Mouse (Mus musculus) gastrocnemius, adult 18-20 months (tissue): ENCODE measurements at regions not wholly inside any gene's neighbourhood (a gene's known extent, or its start where the extent isn't known, plus 50 kb on each side); places are given as distances from the start of the nearest gene placed in this dataset.

Experiments used
- DNase-seq: peaks from one replicate; pipeline ENCODE4 v3.0.0; 2021; ENCODE audit warnings: low spot score

GRCm38 (mm10) chr13:101301361-101301760, 466.7 kb downstream of the Pik3r1 start:
- DNase-seq: no peak

GRCm38 (mm10) chr13:101289407-101289806, 456.2 kb upstream of the Slc30a5 start:
- DNase-seq: no peak

DNA sequence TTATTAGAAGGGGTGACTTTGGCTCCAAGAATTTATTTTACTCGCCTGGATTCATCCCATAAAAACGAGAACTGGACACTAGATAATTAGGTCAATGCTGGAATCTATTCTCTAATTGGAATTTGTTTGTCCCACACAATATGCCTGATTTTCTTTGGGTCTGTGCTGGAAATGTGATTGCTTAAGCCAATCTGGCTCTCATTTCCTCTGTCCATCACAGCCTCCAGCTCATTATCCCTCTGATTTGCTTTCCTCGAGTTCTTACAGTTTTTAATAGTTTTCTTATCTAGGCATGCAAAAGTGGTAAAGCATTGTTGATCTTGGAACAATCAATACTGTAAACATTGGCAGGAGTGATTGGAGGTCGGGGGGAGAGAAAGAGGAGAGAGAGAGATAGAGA, 453.9 kb upstream of the Slc30a5 start:
- DNase-seq: peak; percentile 3

- no peak for DNase-seq
These were observed 453.0 kb upstream of the Slc30a5 start for GRCm38 (mm10) chr13:101286029-101286917.

GRCm38 (mm10) chr13:101278127-101278526, 444.9 kb upstream of the Slc30a5 start:
- DNase-seq: peak; percentile 25

DNA sequence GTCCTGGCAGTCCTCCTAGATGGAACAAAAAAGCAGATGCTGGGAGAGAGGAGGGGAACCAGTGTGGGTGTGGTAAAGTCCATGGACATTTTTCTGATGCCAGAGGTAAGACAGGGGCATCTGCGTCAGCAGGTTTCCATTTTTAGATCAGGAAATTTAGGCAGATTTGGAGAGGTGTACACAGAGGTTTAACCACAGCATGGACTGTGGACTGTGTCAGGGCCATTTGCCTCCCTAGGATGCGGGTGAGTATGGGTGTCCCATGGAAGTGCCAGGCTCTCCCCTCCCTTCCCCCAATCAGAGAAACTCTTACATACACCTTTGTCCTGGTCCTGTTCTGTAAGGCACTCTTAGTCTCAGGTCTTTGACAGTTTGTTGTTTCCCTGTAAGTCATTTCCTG, 443.5 kb upstream of the Slc30a5 start:
- no peak for DNase-seq

GRCm38 (mm10) chr13:101274470-101275141, 441.4 kb upstream of the Slc30a5 start:
- DNase-seq: no peak

- no peak for DNase-seq
These were observed 440.1 kb upstream of the Slc30a5 start for GRCm38 (mm10) chr13:101273321-101273720.

- no peak for DNase-seq
These were observed 420.7 kb upstream of the Slc30a5 start for GRCm38 (mm10) chr13:101253698-101254468.

GRCm38 (mm10) chr13:101249369-101249768, 416.1 kb upstream of the Slc30a5 start:
- no peak for DNase-seq

DNA sequence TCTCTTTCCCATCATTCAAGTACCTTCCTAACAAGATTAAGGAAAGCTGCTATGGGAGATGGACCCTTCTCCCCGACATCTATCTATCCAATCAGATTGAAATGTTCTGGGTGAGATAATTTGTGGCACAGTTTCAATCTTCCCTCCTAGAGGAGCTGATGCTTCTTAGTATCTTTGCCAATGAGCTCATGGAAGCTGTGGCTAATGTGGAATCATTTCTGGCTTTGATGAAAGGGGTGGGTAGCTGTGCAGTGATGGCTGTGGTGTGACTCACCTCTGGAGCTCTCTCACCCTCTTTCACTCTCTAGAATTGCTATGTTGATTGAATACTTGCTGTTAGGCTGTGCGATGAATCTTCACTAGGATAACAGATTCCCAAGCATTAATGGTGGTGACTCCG, 411.1 kb upstream of the Slc30a5 start:
- peak; percentile 57 for DNase-seq

DNA sequence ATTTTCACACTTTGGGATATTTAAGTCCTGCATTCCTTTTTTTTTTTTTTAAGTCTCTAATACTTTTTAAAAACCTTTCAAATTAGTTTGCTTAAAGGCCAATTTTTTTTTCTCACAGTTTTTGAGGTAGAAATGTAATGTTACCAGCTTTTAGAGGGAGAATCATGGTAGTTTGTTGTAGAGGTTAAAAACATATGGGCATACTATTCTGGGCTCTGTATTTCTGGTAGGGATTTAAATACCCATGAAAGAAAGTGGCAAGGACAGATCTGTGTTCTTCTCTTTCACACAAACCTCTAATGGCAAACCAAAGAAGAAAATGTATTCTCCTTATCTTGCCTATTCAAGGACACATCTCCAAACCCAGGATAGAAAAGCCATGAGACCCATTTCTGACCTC, 405.6 kb upstream of the Slc30a5 start:
- DNase-seq: no peak

DNA sequence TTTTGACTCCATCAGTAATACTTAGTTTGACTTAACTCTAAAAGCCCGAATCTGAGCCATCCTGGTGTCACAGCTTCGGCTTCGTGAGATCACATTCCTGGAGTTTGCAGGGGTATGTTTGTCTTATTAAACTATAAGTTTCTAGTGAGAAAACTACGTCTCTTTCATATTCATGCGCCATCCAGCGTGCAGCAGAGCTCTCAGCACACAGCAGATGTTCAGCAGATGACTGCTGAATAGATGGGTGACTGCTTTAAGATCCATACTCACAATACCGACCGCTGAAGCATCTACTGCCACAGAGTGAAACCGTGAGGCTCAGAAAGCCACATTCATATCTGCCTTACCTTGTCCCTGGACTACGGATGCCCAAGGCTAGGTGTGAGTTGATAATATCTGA, 403.8 kb upstream of the Slc30a5 start:
- DNase-seq: no peak

GRCm38 (mm10) chr13:101235846-101236245, 402.6 kb upstream of the Slc30a5 start:
- DNase-seq: no peak

DNA sequence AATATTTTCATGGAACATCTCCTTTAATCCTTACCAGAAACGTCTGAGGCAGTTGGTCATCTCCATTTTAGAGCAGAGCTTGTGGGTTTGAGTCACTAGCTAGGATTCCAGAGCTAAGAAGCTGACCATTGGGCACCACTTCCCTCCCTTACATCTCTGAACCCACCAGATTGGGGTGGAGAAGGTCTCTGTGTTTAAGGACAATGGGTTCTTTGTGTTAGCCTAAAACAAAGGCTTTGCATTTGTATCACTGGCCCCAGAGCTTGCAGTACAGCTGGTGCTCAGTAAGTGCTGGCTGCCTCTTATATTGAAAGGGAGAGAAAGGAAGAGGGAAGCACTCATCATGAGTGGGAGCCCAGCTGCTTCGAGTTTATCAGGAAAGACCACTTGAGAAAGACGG, 401.9 kb upstream of the Slc30a5 start:
- no peak for DNase-seq

DNA sequence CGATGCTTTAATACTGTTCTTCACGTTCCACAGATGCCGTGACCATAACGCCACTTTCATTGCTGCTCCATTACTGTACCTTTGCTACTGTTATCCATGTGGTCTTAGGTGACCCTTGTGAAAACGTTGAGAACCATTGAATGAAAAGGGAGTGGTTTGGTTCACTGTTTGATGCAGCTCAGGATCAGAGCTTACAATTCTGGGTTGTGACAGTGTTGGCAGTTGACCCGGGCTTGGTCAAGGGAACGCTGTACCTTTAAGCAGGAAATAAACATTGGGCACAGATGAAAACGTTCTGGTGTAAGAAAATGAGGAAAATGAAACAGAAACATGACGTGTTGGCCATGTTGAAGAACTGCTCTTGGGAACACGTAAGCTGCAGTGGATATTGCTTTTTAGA, 401.3 kb upstream of the Slc30a5 start:
- no peak for DNase-seq

GRCm38 (mm10) chr13:101233843-101234281, 400.6 kb upstream of the Slc30a5 start:
- no peak for DNase-seq

- peak; percentile 78 for DNase-seq
These were observed 400.1 kb upstream of the Slc30a5 start for GRCm38 (mm10) chr13:101233181-101233842.

DNA sequence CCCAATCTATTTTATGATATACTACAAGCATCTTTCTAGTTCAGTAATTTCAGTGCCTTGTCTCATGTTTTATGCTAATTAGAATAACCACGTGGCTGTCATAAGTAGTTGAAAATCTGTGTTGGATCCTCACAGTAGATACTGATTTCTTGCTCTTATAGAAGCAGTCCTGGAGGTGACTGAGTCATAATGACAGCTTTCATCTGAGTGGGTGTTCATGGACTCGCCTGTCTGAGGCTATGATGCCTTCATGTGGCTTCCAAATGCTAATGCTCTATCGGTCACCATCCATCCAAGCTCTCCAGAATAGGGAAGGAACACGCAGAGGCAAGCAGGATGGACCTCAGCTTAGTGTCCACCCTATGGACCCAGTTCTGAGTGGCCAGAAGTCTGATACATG, 396.6 kb upstream of the Slc30a5 start:
- DNase-seq: no peak

DNA sequence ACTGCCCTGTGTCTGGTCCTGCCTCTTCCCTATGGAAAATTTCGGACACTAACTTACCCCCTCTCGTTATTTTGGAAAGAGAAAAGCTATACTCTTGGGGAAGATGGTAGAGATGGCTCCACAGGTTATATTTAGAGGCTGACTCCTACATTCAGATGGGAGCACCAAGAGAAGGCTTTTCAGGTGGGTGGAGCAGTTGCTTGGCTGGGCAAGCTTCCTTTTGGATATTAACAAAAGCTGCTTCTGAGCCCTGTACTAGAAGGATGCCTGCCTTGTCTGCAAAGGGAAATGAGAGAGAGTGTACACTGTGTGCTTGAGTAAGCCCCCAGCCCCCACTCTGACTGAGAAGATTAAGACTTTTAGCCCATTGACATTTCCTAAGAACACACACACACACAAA, 392.1 kb upstream of the Slc30a5 start:
- DNase-seq: no peak

DNA sequence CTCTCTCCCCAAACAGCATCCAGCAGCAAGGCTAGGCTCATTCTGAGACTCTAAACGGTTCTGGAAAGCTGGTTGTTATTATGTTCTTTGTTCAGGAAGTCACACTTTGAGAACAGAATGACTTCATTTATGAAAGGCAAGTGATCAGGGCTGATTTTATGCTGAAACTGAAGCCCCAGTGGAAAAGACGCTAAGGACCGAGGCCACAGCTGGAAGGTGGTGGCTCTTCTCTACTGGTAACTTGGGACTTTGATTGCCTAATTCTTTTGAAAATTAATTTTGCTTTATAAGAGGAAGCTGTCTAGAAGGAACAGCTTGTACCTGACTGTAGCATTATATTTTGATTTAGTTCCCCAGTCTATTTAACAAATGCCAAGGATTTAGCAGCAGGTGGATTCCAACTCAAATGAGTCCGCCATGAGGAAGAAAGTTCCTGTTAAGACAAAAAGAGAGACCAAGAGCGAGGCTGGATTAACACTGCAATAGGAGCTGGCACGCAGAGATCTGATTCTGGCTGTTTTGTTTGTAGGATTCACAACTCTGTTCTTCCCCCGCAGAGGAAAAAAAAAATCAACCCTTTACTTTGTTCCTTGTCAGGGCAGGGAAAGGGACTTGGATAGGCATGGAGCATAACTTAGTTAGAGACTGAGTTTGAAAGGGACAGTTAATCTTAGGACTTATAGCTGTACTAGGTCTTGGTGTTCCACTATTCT, 388.3 kb upstream of the Slc30a5 start:
- peak; percentile 44 for DNase-seq
